Mouse (Mus musculus): ENCODE results near the gene Mylk3. TPM values are rescaled to one million over a fixed set of nuclear protein-coding genes. Genes with fewer than 3 reads are reported as not detected.

Mylk3 gene
- polyA plus RNA-seq, 1 experiment: not detected

- WGBS: 61% methylated on average over 4 of the region's 4 CpGs
- no peak overlapping the region for H3K27ac ChIP-seq (ENCODE audit: insufficient read depth, low read depth, low read length)
- TF ChIP-seq POLR2A (IDR thresholded peaks at IDR 0.05; ENCODE audit: insufficient read depth, low read depth, low read length): no peak
- TF ChIP-seq CTCF (IDR thresholded peaks at IDR 0.05; ENCODE audit: insufficient read depth, low read depth, low read length): no peak
Observed at GRCm38 (mm10) chr8:85374286-85374685, 11.9 kb downstream of the Mylk3 start.

GRCm38 (mm10) chr8:85373435-85374039 is 12.6 kb downstream of the Mylk3 start:
- TF ChIP-seq CTCF (IDR thresholded peaks at IDR 0.05; ENCODE audit: insufficient read depth, low read depth, low read length) (no peak), POLR2A (IDR thresholded peaks at IDR 0.05; ENCODE audit: insufficient read depth, low read depth, low read length) (no peak)
- no peaks in the 10 kb centered on the region for H3K4me1 ChIP-seq (ENCODE audit: control insufficient read depth, insufficient read depth, low read length)
- no peak overlapping the region for H3K27ac ChIP-seq (ENCODE audit: insufficient read depth, low read depth, low read length)
- H3K4me3 ChIP-seq (ENCODE audit: insufficient read depth, low read depth, low read length): no peak overlapping the region
- 52% methylated on average over 5 of the region's 5 CpGs for WGBS

More at GRCm38 (mm10) chr8:85374286-85374685, 11.9 kb downstream of the Mylk3 start:
- Histone ChIP-seq H3K4me3 (ENCODE audit: insufficient read depth, low read depth, low read length) (no peak overlapping the region), H3K4me1 (ENCODE audit: control insufficient read depth, insufficient read depth, low read length) (no peaks in the 10 kb centered on the region)

- WGBS: 98% methylated on average over 1 of the region's 1 CpGs
- no peaks in the 10 kb centered on the region for H3K4me1 ChIP-seq (ENCODE audit: control insufficient read depth, insufficient read depth, low read length)
- H3K4me3 ChIP-seq (ENCODE audit: insufficient read depth, low read depth, low read length): no peak overlapping the region
- no peak for TF ChIP-seq POLR2A (IDR thresholded peaks at IDR 0.05; ENCODE audit: insufficient read depth, low read depth, low read length)
- no peak for TF ChIP-seq CTCF (IDR thresholded peaks at IDR 0.05; ENCODE audit: insufficient read depth, low read depth, low read length)
- no peak overlapping the region for H3K27ac ChIP-seq (ENCODE audit: insufficient read depth, low read depth, low read length)
Observed at GRCm38 (mm10) chr8:85372465-85372839, 13.7 kb downstream of the Mylk3 start.

GRCm38 (mm10) chr8:85371736-85372464 is 14.2 kb downstream of the Mylk3 start:
- Histone ChIP-seq H3K4me1 (ENCODE audit: control insufficient read depth, insufficient read depth, low read length) (no peaks in the 10 kb centered on the region), H3K27ac (ENCODE audit: insufficient read depth, low read depth, low read length) (no peak overlapping the region), H3K4me3 (ENCODE audit: insufficient read depth, low read depth, low read length) (no peak overlapping the region)
- 67% methylated on average over 5 of the region's 5 CpGs for WGBS
- no peak for TF ChIP-seq POLR2A (IDR thresholded peaks at IDR 0.05; ENCODE audit: insufficient read depth, low read depth, low read length)
- TF ChIP-seq CTCF (IDR thresholded peaks at IDR 0.05; ENCODE audit: insufficient read depth, low read depth, low read length): no peak

GRCm38 (mm10) chr8:85365176-85365575 is 21.0 kb downstream of the Mylk3 start:
- TF ChIP-seq POLR2A (IDR thresholded peaks at IDR 0.05; ENCODE audit: insufficient read depth, low read depth, low read length) (no peak), CTCF (IDR thresholded peaks at IDR 0.05; ENCODE audit: insufficient read depth, low read depth, low read length) (no peak)
- 66% methylated on average over 6 of the region's 6 CpGs for WGBS
- H3K4me1 ChIP-seq (ENCODE audit: control insufficient read depth, insufficient read depth, low read length): no peaks in the 10 kb centered on the region
- H3K27ac ChIP-seq (ENCODE audit: insufficient read depth, low read depth, low read length): no peak overlapping the region
- H3K4me3 ChIP-seq (ENCODE audit: insufficient read depth, low read depth, low read length): no peak overlapping the region

- TF ChIP-seq POLR2A (IDR thresholded peaks at IDR 0.05; ENCODE audit: insufficient read depth, low read depth, low read length) (no peak), CTCF (IDR thresholded peaks at IDR 0.05; ENCODE audit: insufficient read depth, low read depth, low read length) (no peak)
- 83% methylated on average over 11 of the region's 11 CpGs for WGBS
- Histone ChIP-seq H3K27ac (ENCODE audit: insufficient read depth, low read depth, low read length) (no peak overlapping the region), H3K4me3 (ENCODE audit: insufficient read depth, low read depth, low read length) (no peak overlapping the region), H3K4me1 (ENCODE audit: control insufficient read depth, insufficient read depth, low read length) (no peaks in the 10 kb centered on the region)
Observed at GRCm38 (mm10) chr8:85364628-85365027, 21.5 kb downstream of the Mylk3 start.

- WGBS: 80% methylated on average over 6 of the region's 6 CpGs
- TF ChIP-seq CTCF (IDR thresholded peaks at IDR 0.05; ENCODE audit: insufficient read depth, low read depth, low read length): no peak
- TF ChIP-seq POLR2A (IDR thresholded peaks at IDR 0.05; ENCODE audit: insufficient read depth, low read depth, low read length): no peak
- Histone ChIP-seq H3K4me3 (ENCODE audit: insufficient read depth, low read depth, low read length) (no peak overlapping the region), H3K4me1 (ENCODE audit: control insufficient read depth, insufficient read depth, low read length) (no peaks in the 10 kb centered on the region), H3K27ac (ENCODE audit: insufficient read depth, low read depth, low read length) (no peak overlapping the region)
Observed at GRCm38 (mm10) chr8:85363406-85363805, 22.7 kb downstream of the Mylk3 start.

- TF ChIP-seq POLR2A (IDR thresholded peaks at IDR 0.05; ENCODE audit: insufficient read depth, low read depth, low read length) (no peak), CTCF (IDR thresholded peaks at IDR 0.05; ENCODE audit: insufficient read depth, low read depth, low read length) (no peak)
- no peaks in the 10 kb centered on the region for H3K4me1 ChIP-seq (ENCODE audit: control insufficient read depth, insufficient read depth, low read length)
- H3K27ac ChIP-seq (ENCODE audit: insufficient read depth, low read depth, low read length): no peak overlapping the region
- 79% methylated on average over 4 of the region's 4 CpGs for WGBS
- H3K4me3 ChIP-seq (ENCODE audit: insufficient read depth, low read depth, low read length): no peak overlapping the region
Observed at GRCm38 (mm10) chr8:85362211-85362610, 23.9 kb downstream of the Mylk3 start.

- Histone ChIP-seq H3K4me1 (ENCODE audit: control insufficient read depth, insufficient read depth, low read length) (no peaks in the 10 kb centered on the region), H3K27ac (ENCODE audit: insufficient read depth, low read depth, low read length) (no peak overlapping the region), H3K4me3 (ENCODE audit: insufficient read depth, low read depth, low read length) (no peak overlapping the region)
- TF ChIP-seq POLR2A (IDR thresholded peaks at IDR 0.05; ENCODE audit: insufficient read depth, low read depth, low read length) (no peak), CTCF (IDR thresholded peaks at IDR 0.05; ENCODE audit: insufficient read depth, low read depth, low read length) (no peak)
- WGBS: 79% methylated on average over 4 of the region's 4 CpGs
Observed at GRCm38 (mm10) chr8:85353287-85353686, 32.9 kb downstream of the Mylk3 start.
